Mouse (Mus musculus) kidney, embryonic 16.5 days (tissue): ENCODE measurements around the gene Ly6f. TPM values are rescaled to one million over a fixed set of nuclear protein-coding genes. Genes with fewer than 3 reads are reported as not detected.

Source experiments
- ATAC-seq: fragments of 200-750 bp; cut with Nextera tagmentation; 2 replicates; pipeline ENCODE4 v1.8.0; 2017; ENCODE audit warnings: moderate TSS enrichment; ENCODE audit not compliant: low FRiP score, low TSS enrichment
- H3K27ac ChIP-seq: fragments of 300-500 bp; sonication (generic); 2 replicates; pipeline ENCODE4 v1.5.1; 2014; ENCODE audit warnings: low read length
- H3K27me3 ChIP-seq: fragments of 300-500 bp; sonication (generic); 2 replicates; pipeline ENCODE4 v1.6.1; 2014; ENCODE audit warnings: low read length, control low read depth, mixed read lengths; ENCODE audit not compliant: insufficient read depth
- H3K36me3 ChIP-seq: fragments of 300-500 bp; sonication (generic); 2 replicates; pipeline ENCODE4 v1.6.1; 2014; ENCODE audit warnings: low read length, control low read depth, mixed read lengths; ENCODE audit not compliant: insufficient read depth
- H3K4me1 ChIP-seq: fragments of 300-500 bp; sonication (generic); 2 replicates; pipeline ENCODE4 v1.6.1; 2014; ENCODE audit warnings: low read length, control low read depth, mixed read lengths; ENCODE audit not compliant: insufficient read depth
- H3K4me2 ChIP-seq: fragments of 300-500 bp; sonication (generic); replicated peaks from 2 replicates; pipeline ENCODE4 v1.6.1; 2014; ENCODE audit warnings: low read depth, low read length
- H3K4me3 ChIP-seq: fragments of 300-500 bp; sonication (generic); 2 replicates; pipeline ENCODE4 v1.5.1; 2014; ENCODE audit warnings: mild to moderate bottlenecking, low read length
- H3K9ac ChIP-seq: fragments of 300-500 bp; sonication (generic); replicated peaks from 2 replicates; pipeline ENCODE4 v1.6.1; 2014; ENCODE audit warnings: low read length
- H3K9me3 ChIP-seq: fragments of 300-500 bp; sonication (generic); 2 replicates; pipeline ENCODE4 v1.6.1; 2016; ENCODE audit warnings: low read length, control low read depth
- WGBS: fragments of 180-500 bp; shearing (Covaris S2); extraction: QIAGEN DNeasy Blood & Tissue Kit; methylation state at CpG from one replicate; pipeline ENCODE4 v1.1.7; 2014; 5-methylcytosine and 5-hydroxymethylcytosine counted together
- polyA plus RNA-seq: library from polyadenylated mRNA; unstranded; fragments of >200 nt; fragmentation: Nextera tagmentation; extraction: Ambion mirVana; gene quantifications from 2 replicates; pipeline ENCODE4 v1.2.1, GENCODE M21; 2015

The Ly6f gene
- 0.37 and 0.54 TPM in 2 replicates for polyA plus RNA-seq

DNA sequence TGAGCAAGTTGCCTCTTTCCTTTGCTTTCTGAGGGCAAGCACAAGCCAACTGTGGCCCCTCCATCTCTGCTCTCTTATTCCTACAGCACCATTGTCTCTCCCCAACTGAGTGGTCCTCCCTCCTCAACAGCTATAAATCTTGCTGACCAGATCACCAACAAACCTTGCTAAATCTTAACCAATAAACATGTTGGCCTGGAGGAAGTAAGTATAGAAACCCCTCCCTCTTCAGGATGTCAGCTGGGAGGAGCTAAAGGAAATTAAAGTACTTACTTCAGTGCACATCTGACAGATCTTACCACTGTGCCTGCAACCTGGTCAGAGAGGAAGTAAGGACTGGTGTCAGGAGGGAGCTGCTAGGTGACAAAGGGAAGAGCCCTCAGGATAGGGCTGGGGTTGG, at the start of gene Ly6f:
Gene Ly6f (plus strand): TSS at position 301 of the 400 bp plus-strand sequence.
- Histone ChIP-seq H3K9ac (no peak within 1 kb of the TSS), H3K4me1 (no peaks in the 10 kb centered on the region), H3K27ac (no peak within 1 kb of the TSS), H3K4me3 (no peak within 1 kb of the TSS), H3K36me3 (no peaks in the 10 kb centered on the region), H3K9me3 (no peaks in the 10 kb centered on the region), H3K4me2 (no peak within 1 kb of the TSS), H3K27me3 (no peaks in the 10 kb centered on the region)
- no peak for ATAC-seq

DNA sequence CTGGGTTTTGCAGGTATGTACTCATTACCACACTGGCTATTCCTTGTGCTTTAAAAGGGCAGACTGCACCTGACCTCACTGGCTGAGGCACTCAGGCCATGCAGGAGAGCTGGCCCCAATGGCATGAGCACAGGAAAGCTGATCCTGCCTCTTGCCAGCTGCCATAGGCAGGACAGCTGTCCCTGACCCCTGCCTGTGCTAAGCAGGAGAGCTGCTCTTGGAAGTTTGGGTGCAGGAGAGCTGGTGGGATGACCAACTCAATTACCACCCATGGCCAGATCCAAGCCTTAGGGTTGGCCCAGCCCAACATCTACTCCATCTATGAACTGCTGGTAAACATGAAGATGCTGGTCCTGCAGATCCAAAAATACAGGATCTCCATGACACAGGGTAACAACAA, 46.3 kb upstream of the Ly6f start:
- no peaks in the 10 kb centered on the region for H3K36me3 ChIP-seq
- H3K4me1 ChIP-seq, result no peaks in the 10 kb centered on the region
- H3K4me2 ChIP-seq, result no peak overlapping the region
- no peaks in the 10 kb centered on the region for H3K27me3 ChIP-seq
- no peak for ATAC-seq
- H3K27ac ChIP-seq, result no peak overlapping the region
- H3K9ac ChIP-seq, result no peak overlapping the region
- no peak overlapping the region for H3K4me3 ChIP-seq
- H3K9me3 ChIP-seq, result no peaks in the 10 kb centered on the region

DNA sequence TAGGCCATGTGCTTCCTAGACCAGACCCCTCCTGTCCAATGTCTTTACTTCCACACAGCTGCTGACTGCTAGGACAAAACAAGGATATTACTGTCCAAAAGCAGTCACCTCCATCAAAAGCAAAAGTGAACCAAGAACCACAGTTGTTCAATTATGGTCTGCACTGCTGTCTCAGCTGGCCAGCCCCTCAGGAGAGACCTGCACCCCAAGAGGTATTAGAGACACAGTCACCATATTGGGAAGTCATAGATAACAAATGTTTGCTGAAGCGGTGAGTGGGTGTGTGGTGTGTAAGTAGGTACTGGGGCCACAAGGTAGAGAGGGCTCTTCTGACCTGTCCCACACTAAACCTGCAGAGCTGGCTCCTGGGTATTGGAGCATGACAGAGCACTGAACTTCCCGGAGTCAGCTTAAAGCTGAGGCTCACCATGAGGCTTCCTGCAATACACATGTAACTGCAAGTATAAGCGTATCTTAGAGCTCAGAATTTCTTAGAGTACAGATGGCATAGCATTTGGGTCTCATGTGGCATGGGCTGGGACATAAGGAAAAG, 30.4 kb upstream of the Ly6f start:
- Histone ChIP-seq H3K9me3 (no peaks in the 10 kb centered on the region), H3K27me3 (no peaks in the 10 kb centered on the region), H3K4me2 (no peak overlapping the region), H3K27ac (no peak overlapping the region), H3K9ac (no peak overlapping the region), H3K4me1 (no peaks in the 10 kb centered on the region), H3K36me3 (no peaks in the 10 kb centered on the region), H3K4me3 (no peak overlapping the region)
- 62% methylated on average over 3 of the region's 3 CpGs for WGBS
- peak; percentile 77; the same call in 1 of the 2 replicates for ATAC-seq

DNA sequence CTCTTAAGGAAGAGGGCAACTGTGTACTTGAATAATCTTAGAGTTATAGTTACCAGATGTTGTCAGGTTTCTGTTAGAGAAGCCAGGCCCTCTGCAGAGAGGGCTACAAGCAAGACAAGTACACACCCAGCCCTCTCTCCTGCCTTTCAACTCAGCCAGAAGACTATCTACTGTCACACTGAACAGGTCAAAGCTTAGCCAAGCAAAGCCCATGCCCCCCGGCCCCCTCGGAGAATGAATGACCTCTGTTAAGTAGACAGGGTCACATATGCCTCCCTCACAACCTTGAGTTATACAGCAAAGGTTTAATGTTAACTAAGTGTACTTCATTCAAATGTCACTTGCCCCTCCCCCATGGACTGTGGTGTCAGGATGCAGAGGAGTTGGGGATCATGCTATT, 27.7 kb upstream of the Ly6f start:
- no peaks in the 10 kb centered on the region for H3K9me3 ChIP-seq
- H3K9ac ChIP-seq, result no peak overlapping the region
- H3K36me3 ChIP-seq, result no peaks in the 10 kb centered on the region
- 0 out of 2 replicates have a peak overlapping the region, but pooled peaks have one; percentile 41 for H3K27ac ChIP-seq
- peak; percentile 85 for ATAC-seq
- 20% methylated on average over 2 of the region's 2 CpGs for WGBS
- H3K4me3 ChIP-seq, result no peak overlapping the region
- H3K27me3 ChIP-seq, result no peaks in the 10 kb centered on the region
- no peak overlapping the region for H3K4me2 ChIP-seq
- H3K4me1 ChIP-seq, result no peaks in the 10 kb centered on the region

DNA sequence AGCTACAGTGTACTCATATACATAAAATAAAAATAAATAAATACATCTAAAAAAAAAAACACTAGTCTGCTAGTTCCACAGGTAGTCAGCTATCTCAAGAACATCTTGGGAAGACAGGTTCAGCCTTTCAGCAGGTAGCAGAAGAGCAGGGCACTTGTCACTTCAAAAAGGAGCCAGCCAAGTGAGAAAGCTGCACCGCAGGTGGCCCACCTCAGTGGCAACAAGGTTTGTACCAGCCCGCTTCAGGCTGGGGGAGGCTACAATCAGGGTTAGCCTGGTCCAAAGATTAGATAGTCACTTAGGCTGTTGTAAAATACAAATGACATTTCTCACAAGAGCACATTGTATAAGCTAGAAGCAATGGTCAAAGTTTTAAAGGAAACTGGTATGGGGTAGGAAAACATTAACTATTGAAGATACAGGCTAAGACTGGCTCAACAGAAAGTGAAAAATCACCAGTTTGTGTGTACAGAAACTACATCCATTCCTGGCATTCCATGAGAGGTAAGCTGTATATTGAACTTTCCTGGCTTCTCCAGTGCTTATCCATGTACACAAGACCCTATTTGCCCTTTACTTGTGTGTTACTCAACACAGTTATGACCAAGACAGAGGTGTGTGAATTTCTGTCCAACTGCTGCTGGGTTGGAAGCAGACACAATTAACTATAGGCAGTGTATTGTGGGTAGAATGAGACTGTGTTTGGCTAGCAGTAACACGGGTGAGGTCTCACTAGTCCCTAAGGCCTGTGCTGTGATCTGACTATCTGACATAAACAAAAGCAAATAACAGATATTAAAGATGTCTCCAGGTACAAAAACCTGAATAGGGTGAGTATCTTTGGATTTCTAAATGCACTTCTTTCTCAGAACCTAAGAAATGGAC, 25.2 kb upstream of the Ly6f start:
- Histone ChIP-seq H3K4me3 (no peak overlapping the region), H3K27ac (peak overlapping the region; percentile 27; the same call in 1 of the 2 replicates), H3K36me3 (no peaks in the 10 kb centered on the region), H3K4me2 (no peak overlapping the region), H3K9ac (no peak overlapping the region), H3K4me1 (no peaks in the 10 kb centered on the region), H3K9me3 (no peaks in the 10 kb centered on the region), H3K27me3 (no peaks in the 10 kb centered on the region)
- WGBS, result 70% methylated on average over 3 of the region's 3 CpGs
- ATAC-seq, result no peak

DNA sequence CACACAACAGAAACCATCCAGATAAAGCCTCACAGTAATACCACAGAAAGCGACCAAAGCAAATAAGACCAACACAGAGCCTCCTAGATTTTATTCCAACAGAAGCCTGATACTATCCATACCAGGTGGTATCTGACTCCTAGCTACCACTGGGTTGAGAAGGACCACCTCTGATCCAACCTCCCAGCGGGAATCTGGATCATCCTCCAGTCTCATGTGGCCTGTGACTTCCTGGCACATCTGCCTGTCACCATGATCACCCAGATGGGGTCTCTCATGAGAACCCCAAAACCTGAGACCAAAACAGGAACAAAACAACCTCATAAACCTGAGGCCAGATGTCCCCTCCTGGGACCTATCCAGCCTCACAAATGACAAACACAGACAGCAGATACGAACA, 13.6 kb upstream of the Ly6f start:
- Histone ChIP-seq H3K27ac (no peak overlapping the region), H3K4me3 (no peak overlapping the region), H3K4me2 (no peak overlapping the region), H3K36me3 (no peaks in the 10 kb centered on the region), H3K4me1 (no peaks in the 10 kb centered on the region), H3K9me3 (no peaks in the 10 kb centered on the region), H3K9ac (no peak overlapping the region), H3K27me3 (no peaks in the 10 kb centered on the region)
- no peak for ATAC-seq
- WGBS, result 85% methylated on average over 3 of the region's 3 CpGs

DNA sequence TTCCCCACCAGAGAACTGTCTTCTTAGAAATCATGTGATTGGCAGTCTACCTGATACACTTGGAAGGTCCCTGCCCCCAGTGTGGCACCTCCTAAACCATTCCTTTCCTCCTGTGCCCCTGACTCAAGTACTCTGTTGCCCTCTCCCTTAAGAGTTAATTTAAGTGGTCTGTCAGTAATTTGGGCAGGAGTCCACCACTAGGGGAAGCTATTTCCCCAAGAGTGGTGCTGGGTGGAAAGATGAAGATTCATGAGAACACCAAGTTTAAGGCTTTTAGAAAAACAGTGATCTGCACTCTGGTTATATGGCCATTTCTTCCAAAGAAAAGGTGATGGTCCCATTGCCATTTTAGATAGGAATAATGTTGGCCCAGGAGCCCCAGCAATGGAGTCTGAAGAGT, 2.4 kb upstream of the Ly6f start:
- ATAC-seq, result no peak
- Histone ChIP-seq H3K27ac (no peak overlapping the region), H3K27me3 (no peaks in the 10 kb centered on the region), H3K4me3 (no peak overlapping the region), H3K9me3 (no peaks in the 10 kb centered on the region), H3K9ac (no peak overlapping the region), H3K36me3 (no peaks in the 10 kb centered on the region), H3K4me2 (no peak overlapping the region), H3K4me1 (no peaks in the 10 kb centered on the region)

DNA sequence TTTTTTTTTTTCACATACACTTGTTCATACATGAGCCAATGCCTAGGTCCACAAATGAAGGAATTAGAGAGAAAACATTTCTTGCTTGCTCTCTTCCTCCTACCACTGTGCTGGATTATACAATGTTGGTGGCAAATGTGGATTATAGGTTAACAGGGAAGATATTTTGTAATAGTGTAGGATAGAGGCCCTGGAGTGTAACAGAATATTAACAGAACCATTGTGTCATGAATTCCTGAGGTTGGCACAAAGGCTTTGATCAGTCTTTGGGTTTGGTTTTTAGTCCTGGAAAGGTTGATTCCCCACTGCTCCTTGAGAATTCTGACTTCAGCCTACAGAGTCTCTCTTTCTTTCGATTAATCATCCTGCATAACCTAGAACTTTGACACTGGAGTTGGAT, 1.6 kb upstream of the Ly6f start:
- Histone ChIP-seq H3K36me3 (no peaks in the 10 kb centered on the region), H3K4me2 (no peak overlapping the region), H3K4me1 (no peaks in the 10 kb centered on the region), H3K9me3 (no peaks in the 10 kb centered on the region), H3K9ac (no peak overlapping the region), H3K4me3 (no peak overlapping the region), H3K27me3 (no peaks in the 10 kb centered on the region), H3K27ac (no peak overlapping the region)
- no peak for ATAC-seq
- WGBS, result 78% methylated on average over 1 of the region's 1 CpGs

DNA sequence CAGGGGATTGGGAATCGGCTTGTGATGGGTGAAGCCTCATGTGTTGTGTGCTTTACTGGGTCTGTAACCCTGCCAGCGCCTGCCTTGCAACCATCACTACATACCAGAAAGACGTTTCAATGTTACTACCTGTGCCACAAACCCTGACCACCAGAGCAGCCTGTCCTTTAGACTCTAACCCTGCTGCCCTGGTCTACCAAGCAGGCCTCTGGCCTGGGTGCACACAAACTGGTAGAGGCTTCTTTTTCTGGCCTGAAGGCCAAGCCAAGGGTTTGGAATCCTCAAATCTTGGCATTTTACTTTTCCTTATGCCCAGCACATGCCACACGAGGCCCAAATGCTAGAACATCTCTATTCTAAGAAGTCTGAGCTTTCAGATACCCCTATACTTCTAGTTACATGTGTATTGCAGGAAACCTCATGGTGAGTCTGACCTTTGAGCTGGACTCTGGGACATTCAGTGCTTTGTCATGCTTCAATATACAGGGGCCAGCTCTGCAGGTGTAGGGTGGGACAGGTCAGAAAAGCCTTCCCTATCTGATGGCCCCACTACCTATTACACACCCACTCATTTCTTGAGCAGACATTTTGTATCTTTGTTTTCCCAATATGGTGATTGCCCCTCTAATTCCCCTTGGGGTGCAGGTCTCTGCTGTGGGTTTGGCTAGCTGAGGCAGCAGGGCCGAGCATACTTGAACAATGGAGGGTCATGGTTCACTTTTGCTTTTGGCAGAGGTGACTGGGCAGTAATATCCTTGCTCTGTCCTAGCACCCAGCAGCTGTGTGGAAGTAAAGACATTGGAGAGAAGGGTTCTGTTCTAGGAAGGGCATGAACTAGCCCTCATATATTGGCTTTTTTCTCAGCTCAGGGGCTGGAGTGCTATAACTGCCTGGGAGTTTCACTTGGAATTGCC, 952 bp downstream of the Ly6f start:
- 81% methylated on average over 5 of the region's 5 CpGs for WGBS
- H3K27ac ChIP-seq, result no peak overlapping the region

More for the DNA sequence above, 952 bp downstream of the Ly6f start:
- Histone ChIP-seq H3K27me3 (no peaks in the 10 kb centered on the region), H3K36me3 (no peaks in the 10 kb centered on the region), H3K9me3 (no peaks in the 10 kb centered on the region), H3K4me3 (no peak overlapping the region), H3K4me2 (no peak overlapping the region), H3K4me1 (no peaks in the 10 kb centered on the region), H3K9ac (no peak overlapping the region)
- no peak for ATAC-seq
